Mouse (Mus musculus): ENCODE measurements at regions not wholly inside any gene's neighbourhood (a gene's known extent, or its start where the extent isn't known, plus 50 kb on each side); places are given as distances from the start of the nearest gene placed in this dataset.
"Not testable (repeated sequence)": the region's sequence is repeated elsewhere in the genome, so short reads cannot be mapped to it uniquely, and the experiment has no call there.

GRCm38 (mm10) chr13:28840142-28840541 is 113.4 kb downstream of the Sox4 start:
- no peak for DNase-seq (ENCODE audit: low spot score)

GRCm38 (mm10) chr13:28839084-28839483 is 114.4 kb downstream of the Sox4 start:
- no peak for DNase-seq (ENCODE audit: low spot score)

- DNase-seq (ENCODE audit: low spot score): no peak
Observed at GRCm38 (mm10) chr13:28838216-28838615, 115.3 kb downstream of the Sox4 start.

- DNase-seq (ENCODE audit: low spot score): not testable (repeated sequence)
Observed at GRCm38 (mm10) chr13:28837196-28837595, 116.3 kb downstream of the Sox4 start.

- no peak for DNase-seq (ENCODE audit: low spot score)
Observed at GRCm38 (mm10) chr13:28833700-28834065, 119.8 kb downstream of the Sox4 start.

- no peak for DNase-seq (ENCODE audit: low spot score)
Observed at GRCm38 (mm10) chr13:28832855-28833699, 120.4 kb downstream of the Sox4 start.

GRCm38 (mm10) chr13:28826284-28826683 is 127.2 kb downstream of the Sox4 start:
- no peak for DNase-seq (ENCODE audit: low spot score)

GRCm38 (mm10) chr13:28823985-28824384 is 129.5 kb downstream of the Sox4 start:
- DNase-seq (ENCODE audit: low spot score): no peak

GRCm38 (mm10) chr13:28823311-28823880 is 130.1 kb downstream of the Sox4 start:
- no peak for DNase-seq (ENCODE audit: low spot score)

- no peak for DNase-seq (ENCODE audit: low spot score)
Observed at GRCm38 (mm10) chr13:28820868-28821533, 132.5 kb downstream of the Sox4 start.

- DNase-seq (ENCODE audit: low spot score): no peak
Observed at GRCm38 (mm10) chr13:28814127-28814526, 139.4 kb downstream of the Sox4 start.

GRCm38 (mm10) chr13:28811667-28812575 is 141.6 kb downstream of the Sox4 start:
- DNase-seq (ENCODE audit: low spot score): no peak

- no peak for DNase-seq (ENCODE audit: low spot score)
Observed at GRCm38 (mm10) chr13:28811081-28811439, 142.5 kb downstream of the Sox4 start.

- DNase-seq (ENCODE audit: low spot score): no peak
Observed at GRCm38 (mm10) chr13:28810326-28811080, 143.0 kb downstream of the Sox4 start.

GRCm38 (mm10) chr13:28805302-28805701 is 148.2 kb downstream of the Sox4 start:
- no peak for DNase-seq (ENCODE audit: low spot score)

- no peak for DNase-seq (ENCODE audit: low spot score)
Observed at GRCm38 (mm10) chr13:28801210-28801954, 152.1 kb downstream of the Sox4 start.

- no peak for DNase-seq (ENCODE audit: low spot score)
Observed at GRCm38 (mm10) chr13:28800676-28801075, 152.8 kb downstream of the Sox4 start.

- no peak for DNase-seq (ENCODE audit: low spot score)
Observed at GRCm38 (mm10) chr13:28799474-28799873, 154.0 kb downstream of the Sox4 start.

- DNase-seq (ENCODE audit: low spot score): no peak
Observed at GRCm38 (mm10) chr13:28797617-28798475, 155.7 kb downstream of the Sox4 start.

- DNase-seq (ENCODE audit: low spot score): no peak
Observed at GRCm38 (mm10) chr13:28795274-28795673, 158.2 kb downstream of the Sox4 start.

All from left cerebral cortex, adult 11 months (tissue).